Mouse (Mus musculus): ENCODE data around the gene Atp11a.

Atp11a gene

DNA sequence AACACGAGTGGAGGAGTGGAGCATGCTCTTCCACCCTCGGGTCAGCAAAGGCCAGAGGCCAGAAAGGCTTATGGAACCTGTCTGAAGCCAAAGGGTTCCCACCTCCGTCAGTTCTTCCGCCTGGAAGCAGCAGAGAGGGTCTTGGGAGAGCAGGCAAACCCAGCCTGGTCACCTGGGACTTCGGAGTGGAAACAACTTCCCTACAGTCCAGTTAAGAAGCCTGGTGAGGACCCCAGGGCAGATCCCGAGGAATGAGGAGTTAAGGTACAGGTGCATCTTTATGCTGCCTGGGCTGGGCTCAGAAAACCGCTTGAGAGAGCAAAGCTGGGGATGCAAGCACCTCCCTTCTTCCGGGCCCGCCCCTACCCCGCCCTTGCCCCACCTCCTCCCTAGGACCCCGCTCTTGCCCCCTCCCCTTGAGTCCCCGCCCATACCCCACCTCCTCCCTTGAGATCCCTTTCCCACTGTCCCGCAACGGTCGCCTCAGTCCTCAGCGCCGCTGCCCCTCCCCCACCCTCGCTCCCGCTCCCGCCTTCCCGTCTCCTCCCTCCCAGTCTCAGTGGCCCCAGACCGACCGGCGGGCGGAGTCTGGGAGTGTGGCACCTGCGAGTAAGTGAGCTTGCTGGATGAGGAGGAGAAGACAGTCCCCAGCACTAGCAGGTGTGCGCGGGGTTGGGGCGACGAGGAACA is 116.7 kb downstream of the Atp11a start, which contains the start of gene Mcf2l:
Gene Mcf2l, plus strand, starts transcription at position 450 of the 690 bp plus-strand sequence.
- no peak for DNase-seq (ENCODE audit: low spot score)

DNA sequence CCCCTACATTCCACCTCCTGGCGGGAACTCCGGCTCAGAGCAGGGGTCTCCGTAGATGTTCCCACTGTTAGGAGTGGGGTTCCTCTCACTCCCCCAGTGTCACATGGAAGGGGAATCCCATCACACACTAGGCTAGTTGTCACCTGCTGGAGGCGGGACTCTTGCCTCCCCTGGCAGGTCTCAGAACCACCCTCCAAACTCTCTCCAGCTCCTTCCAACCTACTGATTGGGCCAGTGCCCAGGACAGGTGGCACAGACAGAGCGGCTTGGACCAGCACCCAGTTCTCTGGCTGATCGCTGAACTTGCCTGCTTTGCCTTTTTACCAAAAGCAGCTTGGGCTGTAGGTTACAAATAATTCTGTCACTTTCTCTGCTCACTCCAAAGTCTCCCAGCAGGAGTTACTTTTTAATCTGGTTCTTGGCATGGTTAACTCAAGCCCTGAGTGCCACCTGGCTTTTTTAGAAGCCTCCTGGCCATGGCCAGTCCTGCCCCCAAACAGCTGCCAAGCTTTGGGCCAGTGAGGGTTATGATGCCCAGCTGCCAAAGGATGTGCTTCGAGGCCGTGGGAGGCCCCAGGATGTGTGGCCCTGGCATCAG is 117.5 kb downstream of the Atp11a start:
- no peak for DNase-seq (ENCODE audit: low spot score)

DNA sequence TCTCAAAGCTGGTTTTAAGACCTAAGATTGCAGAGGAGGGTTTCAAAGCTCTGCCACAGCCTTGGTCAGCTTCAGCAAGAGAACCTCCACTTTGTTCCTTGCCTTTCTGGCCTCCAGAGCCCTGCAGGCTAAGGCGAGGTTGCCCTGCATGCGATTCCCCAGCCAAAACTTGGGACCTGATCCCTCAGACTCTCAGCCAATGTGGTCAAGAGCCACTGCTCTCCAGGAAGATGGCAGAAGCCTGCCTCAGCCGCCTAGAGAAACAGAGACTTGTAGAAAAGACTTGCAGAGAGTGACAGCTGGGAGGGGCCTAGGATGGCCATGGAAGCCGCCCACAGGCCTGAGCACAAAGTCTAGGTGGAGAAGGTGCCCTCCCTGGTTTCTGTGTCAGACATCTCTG is 118.2 kb downstream of the Atp11a start:
- no peak for DNase-seq (ENCODE audit: low spot score)

DNA sequence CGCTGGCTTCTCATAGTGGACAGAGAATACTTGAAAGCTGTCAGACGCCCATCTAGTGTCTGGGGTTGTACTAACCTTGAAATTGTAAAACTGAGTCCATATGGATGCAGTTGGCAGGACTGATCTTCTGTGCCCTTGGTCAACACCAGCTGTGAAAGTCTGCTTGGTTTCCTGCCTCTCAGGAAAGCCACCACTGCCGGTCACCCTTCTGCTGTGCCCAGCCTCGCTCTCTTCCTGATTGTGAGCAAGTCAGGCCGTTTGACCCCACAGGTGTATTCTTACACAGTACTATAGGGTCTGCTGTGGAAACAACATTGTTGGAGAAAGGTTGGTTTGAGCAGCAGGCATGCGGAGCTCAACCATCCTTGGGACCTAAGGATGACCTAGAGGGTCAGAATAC is 120.3 kb downstream of the Atp11a start:
- no peak for DNase-seq (ENCODE audit: low spot score)

DNA sequence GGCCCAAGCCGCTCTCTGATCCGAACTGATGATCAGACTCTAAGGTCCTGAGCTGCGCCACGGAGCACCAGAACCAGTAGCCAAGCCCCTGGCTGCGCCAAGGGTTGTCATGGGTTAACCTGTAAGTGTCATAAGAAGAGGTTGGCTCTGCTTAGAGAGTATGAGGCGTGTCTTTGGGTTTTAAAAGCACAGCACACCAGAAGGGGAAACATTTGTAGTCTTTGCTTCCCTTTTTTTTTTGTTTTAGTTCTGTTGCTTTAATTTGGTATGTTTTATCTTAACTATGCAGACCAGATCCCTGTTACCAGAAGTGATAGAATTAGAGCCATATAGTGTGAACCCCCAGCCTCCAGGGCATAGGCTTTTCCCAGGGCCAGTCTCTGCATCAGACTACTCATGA is 123.3 kb downstream of the Atp11a start:
- no peak for DNase-seq (ENCODE audit: low spot score)

DNA sequence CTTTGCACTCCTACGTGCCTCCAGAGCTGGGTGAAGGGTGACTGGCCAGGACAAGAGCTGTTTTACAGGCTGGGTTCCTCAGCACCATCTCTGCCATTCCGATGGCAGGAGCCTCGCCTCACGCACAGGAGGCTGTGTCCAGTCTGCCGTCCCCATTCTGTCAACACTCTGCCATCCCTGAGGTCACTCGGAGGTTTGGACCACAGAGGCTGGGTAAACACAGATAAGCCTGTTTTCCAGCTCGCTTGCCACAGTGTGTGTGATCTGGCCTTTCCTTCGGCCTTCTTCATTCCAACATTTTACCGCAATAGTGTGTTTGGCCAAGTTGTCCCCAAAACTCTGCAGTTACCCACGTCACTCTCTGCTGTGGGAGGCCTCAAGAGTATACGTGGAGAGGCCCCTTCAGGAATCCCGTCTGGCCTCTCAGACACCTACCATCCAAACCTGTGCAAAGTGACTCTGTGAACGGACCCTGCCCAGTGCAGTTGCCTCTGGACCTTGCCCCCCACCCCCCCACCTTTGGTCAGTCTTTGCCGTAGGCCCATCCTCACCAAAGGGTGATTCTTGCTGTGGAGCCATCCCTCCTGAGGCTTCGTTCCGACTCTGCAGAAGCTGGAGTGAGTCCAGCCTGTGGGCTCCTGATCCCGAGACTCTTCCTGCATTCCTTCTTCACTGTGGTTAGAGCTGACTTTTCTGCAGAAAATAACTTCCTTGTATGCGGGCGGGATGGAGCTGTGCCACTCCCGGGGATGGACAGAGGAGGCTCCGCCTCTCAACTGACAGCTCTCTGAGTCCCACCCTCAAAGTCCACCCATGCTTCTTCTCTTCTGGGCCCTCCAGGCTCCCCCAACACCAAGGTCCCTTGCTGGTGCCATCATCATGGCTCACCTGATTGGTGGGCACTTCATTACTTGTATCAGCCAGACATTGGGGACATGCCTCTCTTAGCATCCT is 126.5 kb downstream of the Atp11a start:
- no peak for DNase-seq (ENCODE audit: low spot score)

DNA sequence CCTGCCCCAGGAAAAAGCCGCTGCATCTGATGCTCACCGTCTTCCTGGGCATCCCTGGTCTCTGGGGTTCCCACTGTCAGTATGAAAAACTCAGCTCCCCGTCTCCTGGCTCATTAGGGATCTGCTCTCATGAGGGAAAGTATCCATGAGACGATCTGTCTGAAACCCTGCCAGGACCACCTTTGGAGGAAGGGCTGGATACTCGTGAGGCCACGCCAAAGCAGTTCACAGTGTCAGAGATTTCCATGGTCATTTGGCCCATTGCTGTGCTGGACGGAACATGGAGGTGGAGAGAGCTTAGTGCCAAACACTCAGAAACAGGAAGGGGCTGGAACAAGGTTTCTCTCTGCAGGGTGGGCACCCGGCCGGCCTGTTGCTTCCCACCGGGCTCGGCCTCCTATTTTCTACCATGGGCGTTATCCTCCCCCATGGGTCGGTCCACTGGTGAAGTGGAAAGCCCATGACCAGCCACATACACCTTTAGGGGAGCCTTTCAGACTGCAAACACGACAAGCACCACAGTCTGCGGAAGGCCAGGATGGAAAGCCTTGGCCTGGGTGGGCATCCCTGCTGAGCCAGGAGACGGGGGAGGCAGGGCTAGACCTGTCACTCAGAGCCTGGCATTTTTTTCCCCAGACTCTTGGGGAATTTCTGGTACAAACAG is 131.1 kb downstream of the Atp11a start:
- no peak for DNase-seq (ENCODE audit: low spot score)

DNA sequence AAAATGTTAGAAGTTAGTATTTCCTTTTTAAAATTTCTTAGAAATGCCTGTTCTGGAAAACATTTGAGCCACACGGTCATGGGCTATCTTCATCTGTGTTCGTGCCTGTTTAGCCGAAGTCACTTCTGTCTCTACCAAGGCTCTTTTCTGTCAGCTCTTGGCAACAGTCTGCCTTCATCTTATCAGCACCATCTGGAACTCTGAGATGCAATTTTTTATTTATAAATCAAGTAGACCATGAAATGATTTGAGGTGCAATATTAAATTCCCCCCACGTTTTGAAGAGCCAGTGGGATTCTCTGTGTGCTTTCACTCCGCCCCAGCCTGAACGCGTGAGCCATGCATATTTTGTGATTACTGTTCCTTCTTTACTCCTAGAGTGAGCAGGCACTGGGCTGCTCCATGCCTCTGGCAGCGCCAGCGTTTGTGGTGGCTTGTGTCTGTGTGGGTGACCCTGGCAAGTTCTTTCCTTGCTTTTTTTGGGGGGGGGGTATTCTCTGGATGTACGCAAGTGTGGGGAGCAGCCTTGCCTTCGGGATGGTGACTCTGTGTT is 132.3 kb downstream of the Atp11a start:
- DNase-seq (ENCODE audit: low spot score), result no peak

DNA sequence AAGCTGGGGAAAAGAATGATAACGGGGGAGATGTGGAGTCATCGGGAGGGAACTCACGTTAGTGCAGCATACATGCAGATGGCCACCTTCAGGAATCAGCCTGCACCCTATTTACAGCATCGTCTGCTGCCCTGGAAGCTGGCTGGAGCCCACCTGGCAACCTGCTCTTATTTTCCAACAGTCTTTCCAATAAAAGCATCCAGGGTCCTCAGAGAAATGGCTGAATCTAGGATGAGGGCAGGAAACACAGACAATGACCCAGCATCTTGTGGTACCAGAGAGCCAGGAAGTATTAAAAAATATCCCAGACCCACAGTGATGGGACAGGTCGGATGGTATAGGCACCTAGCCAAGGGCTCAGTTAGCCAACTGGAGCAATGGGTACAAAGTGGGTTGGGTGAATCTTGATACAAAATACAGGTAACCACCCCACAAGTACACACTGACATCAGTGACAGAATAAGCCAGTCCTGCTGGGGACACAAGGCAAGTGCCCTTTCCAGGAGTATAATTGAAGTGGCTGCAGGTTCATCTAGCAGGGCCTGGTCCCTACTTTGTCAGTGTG is 136.2 kb downstream of the Atp11a start:
- no peak for DNase-seq (ENCODE audit: low spot score)

DNA sequence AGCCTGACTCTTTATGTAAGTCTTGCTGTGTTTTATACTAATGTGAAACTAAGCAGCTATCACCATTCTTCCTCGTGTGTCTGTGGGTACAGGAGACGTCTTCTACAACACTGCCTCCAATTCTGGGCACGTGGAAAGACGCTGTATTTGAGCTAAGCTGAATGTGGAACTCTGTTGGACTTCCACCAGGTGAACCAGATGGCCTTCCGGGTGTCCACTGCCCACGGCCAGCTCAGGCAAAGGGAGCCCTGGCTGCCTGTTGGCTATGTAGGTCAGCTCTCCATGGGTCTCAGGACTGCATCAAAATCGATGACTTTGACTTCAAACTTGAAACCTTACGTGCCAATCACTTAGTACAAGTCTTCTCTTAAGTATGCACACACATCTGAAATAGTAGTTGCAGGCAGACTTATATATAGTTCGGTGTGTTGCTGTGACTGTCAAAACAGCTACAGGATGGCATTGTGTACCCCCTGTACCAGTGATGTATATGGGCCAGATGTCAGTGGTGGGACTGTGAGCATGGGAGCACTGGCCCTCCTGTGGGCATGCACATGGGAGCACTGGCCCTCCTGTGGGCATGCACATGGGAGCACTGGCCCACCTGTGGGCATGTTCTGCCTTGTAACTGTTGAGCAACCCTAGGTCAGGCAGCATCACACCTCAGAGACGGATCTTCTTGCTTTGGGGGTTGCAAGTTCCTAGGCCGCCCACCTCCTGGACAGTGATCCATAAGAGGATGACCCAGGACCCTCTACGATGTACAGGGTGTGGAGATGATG is 137.2 kb downstream of the Atp11a start:
- DNase-seq (ENCODE audit: low spot score), result no peak

DNA sequence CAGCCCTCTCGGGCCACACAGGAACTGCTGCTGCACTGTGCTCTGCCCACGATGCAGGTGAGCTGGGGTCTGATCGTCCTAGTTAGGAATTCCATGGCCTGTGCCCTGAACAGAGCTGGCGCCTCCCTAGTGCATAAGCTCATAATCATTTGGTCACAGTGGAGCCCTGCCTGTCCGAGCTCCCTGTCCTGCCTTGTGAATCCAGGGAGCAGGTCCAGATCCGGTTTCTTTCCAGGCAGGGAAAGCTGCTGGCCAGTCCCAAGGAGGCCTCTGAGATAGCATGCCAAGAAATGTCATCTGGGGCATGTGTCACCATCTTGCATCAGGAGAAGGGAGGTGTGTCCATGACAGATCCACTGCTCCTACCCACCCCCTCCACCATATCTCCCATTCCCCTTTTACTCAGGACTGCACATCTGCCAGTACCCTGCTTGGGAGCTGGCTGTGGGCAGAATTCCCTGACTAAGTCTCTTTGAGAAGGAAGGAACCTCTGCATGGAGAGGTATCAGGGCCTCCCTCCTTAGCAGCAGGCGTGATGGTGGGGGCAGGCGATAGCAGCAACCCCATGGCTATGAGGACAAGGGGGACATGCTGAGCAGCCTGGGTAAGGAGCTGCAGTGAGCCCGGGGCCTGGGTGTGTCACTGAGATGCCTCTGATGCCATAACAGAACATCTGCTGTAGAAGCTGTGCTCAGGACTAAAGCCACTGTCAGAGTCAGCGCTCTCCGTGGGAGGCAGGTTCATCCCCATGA is 138.1 kb downstream of the Atp11a start:
- DNase-seq (ENCODE audit: low spot score), result no peak

DNA sequence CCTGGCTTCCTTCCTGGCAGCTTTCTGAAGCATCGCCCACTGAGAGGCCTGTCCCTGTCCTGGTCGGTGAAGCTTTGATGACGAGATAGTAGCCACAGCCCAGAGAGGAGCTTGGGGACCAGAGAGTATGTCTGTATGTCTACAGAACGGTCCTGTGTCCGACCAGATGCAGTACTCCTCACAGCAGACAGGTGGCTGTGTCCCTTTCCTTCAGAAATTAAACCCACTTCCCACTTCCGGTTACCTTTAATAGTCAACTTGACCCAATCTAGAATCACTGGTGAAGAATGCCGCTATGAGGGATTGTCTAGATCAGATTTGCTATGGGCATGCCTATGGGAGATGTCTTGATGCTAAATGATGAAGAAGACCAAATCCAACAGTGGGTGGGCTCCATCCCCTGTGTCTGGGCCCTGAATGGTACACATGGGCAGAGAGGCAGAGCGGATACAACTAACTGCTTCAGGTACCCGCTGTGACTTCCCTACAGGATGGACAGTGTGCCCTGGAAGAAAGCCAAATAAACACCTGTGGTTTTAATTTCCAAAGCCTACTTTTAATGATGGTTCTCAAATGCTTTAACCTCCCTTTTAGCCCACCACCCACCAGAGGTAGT is 138.8 kb downstream of the Atp11a start:
- DNase-seq (ENCODE audit: low spot score), result no peak

DNA sequence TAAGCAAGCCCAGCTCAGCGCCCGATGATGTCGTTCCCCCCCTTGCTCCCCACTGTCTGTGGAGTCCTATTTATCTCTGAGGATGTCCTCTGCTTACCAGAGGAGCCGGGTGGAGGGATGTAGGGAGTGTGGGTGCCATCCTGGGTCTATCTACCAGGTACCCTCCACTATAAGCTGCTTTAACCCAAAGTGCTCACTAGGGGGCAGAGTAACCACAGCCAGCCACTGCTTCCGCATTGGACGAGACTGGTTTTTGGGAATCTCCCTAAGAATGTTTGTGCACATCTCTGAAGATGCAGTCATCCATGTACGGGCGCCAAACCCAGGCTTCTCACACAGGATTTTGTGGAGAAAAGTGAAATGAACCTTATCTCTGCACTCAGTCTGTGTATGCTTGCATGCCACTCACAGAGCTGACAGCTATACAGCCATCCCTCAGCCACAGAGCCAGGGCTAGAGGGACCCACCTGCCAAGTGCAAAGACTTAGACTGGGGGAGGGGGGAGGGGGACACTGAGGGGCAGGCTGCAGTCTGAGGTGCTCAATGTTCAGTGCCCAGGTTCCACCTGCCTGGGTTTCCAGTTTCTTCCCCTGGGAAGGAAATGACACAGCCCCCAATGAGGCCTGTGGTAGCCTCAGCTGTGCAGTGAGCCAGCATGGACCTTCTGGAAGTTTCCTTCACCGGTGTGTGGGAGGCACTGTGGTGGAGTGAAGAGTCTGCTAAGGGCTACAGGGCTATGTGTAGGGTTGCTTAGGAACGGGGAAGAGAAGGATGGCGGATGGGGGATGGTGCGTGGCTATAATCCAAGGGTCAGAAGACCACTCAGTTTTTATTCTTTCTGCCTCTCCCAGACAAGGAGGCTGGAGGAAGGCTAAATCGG is 139.9 kb downstream of the Atp11a start:
- no peak for DNase-seq (ENCODE audit: low spot score)

DNA sequence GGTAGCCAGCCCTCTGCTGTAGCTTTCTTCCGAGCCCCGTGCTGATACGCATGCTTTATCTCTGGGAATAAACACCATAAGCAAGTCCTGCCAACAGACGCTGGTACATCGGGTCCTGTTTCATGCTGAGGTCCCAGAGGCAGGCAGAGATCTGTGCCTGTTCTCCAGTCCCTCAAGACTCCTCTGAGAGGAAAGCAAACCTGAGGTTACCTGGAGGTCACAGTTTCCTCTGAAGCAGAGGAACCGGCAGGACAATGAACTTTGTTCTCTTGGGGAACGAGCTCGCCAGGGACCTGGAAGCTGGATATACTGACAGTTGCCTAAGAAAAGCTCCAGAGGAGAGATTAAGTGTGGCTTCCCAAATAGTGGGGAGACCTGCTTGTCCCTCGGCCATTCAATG is 141.0 kb downstream of the Atp11a start:
- DNase-seq (ENCODE audit: low spot score), result no peak

DNA sequence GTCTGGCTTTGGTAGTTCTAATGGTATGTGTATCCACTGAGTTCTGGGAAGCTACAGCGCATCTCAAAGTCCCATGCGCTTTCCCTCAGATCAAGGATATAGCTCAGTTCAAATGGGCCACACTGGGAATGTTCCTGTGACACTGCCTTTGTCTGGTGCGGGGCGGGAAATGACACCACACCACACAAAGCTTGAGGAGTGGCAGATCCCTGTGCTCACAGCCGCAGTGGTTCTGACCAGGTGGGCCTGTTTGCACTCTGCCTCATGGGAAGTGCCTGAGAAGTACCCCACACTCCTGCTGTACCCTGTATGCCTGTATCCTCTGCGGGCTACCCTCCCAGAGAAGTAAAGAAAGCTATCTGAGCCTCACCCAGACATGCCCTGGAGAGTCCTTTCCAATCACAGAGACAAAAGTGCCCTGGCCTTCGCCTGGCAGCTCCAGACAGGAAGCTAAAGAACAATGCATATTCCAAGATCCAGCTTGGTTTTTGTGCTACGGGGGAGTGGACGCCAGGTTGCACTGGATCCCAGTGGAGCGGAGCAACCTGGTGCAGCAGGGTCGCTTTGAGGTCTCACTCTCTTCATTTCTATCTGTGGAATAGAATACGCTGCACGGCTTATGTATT is 147.1 kb downstream of the Atp11a start:
- DNase-seq (ENCODE audit: low spot score), result no peak

DNA sequence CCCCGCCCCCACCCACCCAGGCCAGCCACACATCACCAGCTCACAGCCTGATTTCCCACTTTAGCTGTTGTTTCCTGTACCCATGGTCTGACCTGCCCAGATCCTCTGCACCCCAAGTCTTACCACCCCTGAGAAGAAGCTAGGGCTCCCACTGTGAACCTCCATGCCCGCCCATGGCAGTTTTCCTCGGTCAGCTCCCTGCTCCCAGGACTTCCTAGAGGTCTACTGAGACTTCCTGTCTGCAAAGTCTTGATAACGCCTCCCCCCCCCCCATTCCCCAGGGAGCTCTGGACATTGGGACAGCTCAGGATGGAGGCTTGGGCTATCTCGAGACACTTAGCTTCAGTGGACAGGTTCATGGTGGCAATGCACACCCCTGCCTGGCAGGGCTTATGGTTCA is 148.3 kb downstream of the Atp11a start:
- no peak for DNase-seq (ENCODE audit: low spot score)

DNA sequence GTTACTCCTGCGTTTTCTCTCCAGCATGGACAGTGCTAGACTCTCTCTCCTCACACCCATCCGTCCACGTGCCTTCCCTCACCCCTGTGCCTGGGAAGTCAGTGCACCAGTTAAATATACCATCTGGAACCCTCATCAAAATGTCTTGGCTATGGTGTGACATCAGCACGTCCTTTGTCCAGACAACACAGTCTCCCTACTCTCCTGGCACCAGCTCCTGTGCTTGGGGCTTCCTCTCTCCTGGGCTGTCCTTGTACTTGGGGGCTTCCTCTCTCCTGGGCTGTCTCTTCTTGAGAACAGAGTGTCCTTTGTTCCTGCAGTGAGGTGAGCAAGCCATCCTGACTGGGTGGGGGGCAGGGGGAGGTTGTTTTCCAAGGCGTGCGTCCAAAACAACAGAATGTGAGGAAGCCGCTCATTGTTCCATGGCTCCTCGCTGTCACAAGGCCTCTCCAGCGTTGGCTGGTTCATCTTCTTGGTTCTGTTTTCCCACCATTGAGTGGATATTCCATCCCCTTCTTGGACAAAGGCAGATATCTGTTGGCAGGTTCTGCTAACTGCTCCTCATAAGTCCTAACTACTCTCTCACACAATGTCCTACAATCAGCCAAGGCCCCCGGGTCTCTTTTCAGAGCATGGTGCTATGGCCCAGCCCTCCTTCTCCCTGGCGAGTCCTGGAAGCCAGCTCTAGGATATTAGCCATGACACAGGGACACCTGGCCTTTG is 148.9 kb downstream of the Atp11a start:
- no peak for DNase-seq (ENCODE audit: low spot score)

DNA sequence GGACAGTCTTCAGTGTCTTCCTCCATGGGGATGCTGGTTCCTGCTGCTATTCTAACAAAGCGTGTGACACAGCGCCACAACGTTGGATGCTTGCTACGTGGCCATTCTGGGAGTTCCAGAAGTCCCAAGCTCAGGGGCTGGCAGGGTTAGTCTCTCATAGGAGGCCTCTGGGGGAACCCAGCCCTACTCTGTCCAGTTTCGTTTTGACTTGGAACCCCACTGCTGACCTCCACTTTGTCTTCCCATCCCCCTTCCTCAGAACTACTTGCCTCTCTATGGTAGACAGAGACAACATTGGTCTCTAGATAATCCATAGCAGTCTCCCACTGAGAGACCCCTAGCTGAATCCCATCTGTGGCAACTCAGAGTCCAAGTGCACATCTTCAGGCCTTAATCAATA is 149.8 kb downstream of the Atp11a start:
- no peak for DNase-seq (ENCODE audit: low spot score)

Data from T-cell, adult 2 months (primary cell).